Mouse (Mus musculus) gastrocnemius, postnatal 10 days (tissue): ENCODE results near the gene Zfp990. TPM values are rescaled to one million over a fixed set of nuclear protein-coding genes. Genes with fewer than 3 reads are reported as not detected.
"Not testable (repeated sequence)": the region's sequence is repeated elsewhere in the genome, so short reads cannot be mapped to it uniquely, and the experiment has no call there.

Source experiments
- DNase-seq: peaks from one replicate; pipeline ENCODE4 v3.0.0; 2021; ENCODE audit warnings: mixed read lengths
- long read RNA-seq, 2 experiments: library from polyadenylated mRNA; stranded (forward); transcript quantifications; one replicate each; pipeline ENCODE4 v2.0.0; 2021
- total RNA-seq, 2 experiments: library from RNA; stranded (reverse); gene quantifications; 2 replicates each; pipeline ENCODE4 v1.2.3; 2021

The Zfp990 gene
- total RNA-seq: under 1 TPM; 0.31 to 0.59 TPM
- long read RNA-seq, experiment 1: 0 reads
- long read RNA-seq, experiment 2: 0 reads

DNA sequence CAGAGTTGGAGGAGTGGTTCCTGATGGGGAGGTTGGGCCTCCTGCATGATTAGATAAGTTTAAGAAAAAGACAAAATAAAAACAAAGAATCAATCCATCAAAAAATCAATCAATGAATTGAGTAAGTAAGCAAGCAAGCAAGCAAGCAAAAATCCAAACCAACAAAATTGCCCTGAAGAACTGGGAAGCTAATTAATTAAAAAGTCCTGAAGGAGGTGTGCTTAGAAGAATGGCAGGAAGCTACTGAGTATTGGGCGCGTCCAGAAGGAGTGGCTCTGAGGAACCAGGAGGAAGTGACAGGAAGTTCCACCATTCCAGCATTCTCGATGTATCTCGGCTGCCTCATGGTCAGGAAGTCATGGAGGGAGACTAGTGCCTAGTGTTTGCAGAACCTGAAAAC lies at the start of gene Zfp990:
TSS of gene Zfp990 (plus strand) at position 301 of the 400 bp plus-strand sequence.
- not testable (repeated sequence) for DNase-seq

DNA sequence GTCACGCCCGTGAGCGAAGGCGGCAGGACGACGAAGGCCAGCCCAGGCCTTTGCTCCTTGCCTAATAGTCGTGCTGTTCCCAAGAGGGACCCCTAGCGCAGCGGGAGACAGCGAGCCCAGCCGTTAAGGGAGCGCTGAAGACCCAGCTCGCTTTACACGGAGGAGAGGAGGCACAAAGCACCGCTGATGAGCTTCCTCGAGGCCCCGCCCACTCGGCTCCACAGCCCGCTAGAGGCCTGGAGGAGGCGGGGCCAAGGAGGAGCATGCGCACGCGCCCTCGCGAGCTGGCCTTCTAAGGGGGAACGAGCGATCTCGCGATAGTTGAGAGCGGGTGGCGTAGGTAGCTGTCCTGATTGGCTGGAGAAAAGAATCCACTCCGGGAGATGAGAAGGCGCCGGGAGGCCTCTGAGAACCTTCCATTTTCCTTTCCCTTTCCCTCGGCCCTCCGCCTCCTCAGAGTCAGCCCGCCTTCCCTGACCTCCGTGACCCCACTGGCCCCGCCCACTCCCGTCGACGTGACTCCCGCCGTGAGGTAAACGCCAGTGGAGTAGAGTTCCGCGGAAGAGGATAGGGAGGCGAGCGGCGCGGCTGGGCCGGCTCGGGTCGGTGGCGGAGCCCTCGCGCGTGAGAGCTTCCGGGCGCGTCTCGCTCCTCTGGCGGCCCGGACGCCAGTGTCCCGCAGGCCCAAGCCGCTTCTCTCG lies 46.9 kb upstream of the Zfp990 start:
- DNase-seq: not testable (repeated sequence)

DNA sequence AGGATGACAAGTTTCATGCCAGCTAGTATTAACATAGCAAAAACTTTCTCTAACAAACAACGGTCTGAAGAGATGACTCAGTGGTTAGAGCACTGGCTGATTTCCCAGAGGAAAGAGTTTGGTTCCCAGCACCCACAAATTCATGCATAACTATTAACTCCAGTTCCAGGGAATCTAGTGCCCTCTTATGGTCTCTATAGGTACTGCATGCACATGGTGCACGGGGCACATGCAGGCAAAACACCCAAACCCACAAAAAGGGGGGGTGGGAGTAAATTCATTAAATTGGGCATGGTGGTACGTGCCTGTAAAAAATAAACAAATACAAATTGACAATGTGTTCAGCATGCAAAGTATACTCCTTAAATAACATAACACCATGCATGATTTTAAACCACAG lies 32.4 kb upstream of the Zfp990 start:
- DNase-seq: no peak

DNA sequence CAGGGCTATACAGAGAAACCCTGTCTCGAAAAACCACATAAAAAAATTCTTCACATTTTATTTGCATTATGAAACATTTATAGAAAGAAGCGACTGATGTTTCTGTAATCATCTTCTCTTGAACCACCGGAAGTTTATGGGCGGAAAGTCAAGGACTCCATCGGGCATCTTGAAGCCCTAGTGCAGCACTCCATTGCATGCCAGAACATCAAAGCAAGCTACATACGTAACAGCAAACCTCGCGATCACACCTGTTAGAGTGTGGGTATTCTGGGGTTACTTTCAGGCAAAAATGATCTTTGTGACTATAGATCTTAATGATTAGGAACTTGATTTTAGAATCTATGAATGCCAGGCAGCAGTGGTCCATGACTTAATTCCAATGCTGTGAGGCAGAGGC lies 29.9 kb upstream of the Zfp990 start:
- DNase-seq: not testable (repeated sequence)

DNA sequence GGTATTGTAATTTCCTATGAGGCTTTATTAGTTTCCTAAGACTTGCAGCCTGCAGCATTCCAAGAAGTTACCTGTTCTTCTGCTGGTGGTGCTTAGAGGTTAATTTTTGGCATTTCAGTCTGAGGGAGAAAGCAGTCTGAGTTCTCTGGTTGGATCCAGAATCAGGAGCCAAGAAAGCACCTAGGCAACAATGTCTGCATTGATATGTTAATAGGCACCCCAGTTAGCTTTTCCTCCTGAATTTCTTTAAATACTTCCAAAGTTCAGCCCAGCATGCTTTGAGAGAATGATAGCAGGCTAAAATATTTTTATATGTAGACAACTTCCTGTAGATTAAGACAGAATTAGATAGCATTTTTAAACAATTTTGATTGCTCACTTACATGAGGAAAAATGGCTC lies 21.2 kb upstream of the Zfp990 start:
- no peak for DNase-seq

DNA sequence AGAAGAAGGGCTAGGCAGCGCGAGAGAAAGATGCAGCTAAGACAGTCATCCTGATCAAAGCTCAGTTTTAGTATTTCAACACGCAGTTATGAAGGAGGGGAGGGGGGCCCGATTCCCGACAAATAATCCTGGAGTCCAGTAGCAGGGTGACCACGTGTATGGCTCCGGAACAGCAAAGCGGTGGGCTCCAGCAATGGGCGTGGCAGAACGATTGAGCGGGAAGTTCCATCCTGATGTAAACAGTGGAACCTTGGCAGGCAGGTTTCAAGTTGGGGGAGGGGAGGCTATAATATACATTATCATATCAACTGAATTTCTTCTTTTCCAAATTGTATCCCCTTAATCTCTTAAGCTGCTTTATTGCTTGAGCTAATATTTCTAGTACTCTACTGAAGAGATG lies 18.4 kb upstream of the Zfp990 start:
- DNase-seq: no peak

DNA sequence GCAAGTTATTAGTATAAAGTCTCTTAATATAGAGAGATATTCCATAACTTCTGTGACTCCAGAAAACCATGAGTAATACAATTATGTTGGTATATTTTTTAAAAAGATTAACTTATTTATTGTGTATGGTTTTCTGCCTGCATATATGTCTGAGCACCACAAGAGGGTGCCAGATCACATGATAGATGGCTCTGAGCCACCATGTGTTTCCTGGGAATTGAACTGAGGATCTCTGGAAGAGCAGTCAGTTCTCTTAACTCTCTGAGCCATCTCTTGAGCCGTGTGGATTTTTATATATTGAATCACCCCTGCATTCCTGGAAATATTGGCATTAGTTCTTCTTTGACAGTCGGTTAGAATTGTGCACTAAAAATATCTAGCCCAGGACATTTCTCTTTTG lies 17.2 kb upstream of the Zfp990 start:
- DNase-seq: not testable (repeated sequence)

DNA sequence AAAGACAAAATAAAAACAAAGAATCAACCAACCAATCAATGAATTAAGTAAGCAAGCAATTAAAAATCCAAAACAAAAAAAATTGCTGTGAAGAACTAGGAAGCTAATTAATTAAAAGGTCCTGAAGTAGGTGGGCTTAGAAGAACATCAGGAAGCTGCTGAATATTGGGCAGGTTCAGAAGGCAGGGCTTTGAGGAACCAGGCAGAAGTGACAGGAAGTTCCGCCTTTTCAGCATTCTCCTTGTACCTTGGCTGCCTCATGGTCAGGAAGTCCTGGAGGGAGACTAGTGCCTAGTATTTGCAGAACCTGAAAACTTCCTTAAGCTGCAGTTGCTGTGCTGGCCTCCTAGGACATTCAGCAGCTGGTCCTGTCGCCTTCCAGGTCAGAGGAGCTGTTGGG lies 4.1 kb downstream of the Zfp990 start:
- DNase-seq: not testable (repeated sequence)

DNA sequence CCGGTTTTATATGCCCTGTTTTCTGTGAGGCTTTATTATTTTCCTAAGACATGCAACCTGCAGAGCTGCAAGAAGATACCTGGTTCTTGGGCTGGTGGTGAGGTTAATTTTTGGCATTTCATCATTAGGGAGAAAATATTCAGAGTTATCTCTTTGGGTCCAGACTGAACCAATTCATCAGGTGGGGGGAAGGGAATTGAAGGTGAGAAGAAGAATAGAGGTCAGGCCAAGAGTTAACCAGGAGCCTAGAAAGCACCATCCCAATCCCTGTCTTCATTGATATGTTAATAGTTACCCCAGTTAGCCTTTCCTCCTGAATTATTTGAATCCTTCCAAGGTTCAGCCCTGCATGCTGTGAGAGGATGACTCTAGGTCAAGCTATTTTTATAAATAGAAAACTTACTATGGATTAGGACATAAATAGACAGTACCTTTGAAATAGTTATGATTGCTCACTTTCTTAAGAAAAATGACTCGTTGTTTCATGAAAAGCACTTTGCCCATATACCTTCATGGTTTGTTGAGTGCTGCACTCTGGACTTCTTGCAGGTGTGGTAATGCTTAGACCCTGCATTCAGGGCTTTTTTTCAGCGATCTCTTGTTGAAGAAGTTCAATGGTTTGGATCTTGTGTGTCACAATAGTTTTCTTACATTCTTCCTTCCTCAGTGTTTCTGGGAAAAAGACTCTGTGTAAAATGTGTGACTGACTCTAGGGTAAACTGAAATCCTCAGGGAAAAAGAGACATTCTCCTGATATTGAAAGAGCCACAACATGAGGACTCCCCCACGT lies 5.4 kb downstream of the Zfp990 start:
- not testable (repeated sequence) for DNase-seq

DNA sequence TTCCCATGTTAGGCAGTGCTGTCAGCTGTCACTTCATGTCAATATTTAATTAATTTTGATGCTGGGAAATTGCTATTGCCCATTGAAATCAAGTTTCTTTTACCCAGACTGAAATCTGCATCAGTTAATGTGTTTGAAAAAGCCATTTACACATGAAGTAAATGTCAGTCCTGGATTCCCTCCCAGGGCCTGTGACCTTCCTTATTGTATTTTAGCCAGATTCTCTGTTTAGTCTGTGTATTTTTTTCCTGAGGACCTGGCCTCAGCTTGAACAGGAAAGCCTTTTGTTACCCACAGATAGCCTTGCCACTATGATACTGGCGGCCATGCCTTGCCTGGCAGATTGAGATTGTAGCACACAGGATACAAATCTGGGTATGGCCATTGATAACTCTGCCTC lies 6.8 kb downstream of the Zfp990 start:
- DNase-seq: not testable (repeated sequence)

DNA sequence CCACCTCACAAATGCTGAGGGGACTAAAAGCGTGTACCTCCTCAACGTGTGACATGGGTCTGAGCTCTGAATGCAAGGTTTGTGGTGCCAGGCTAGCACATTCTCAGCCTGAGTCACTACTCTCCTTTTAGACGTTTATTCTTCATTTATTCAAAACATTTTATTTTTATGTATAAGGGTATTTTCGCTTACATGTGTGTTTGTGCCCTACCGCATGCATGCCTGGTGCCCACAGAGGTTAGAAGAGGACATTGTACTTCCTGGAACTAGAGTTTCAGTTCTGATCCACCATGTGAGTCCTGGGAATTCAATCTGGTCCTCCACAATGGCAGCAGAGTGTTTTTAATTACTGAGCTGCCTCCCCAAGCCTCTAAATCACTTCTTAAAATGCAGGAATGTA lies 33.3 kb downstream of the Zfp990 start:
- DNase-seq: not testable (repeated sequence)

DNA sequence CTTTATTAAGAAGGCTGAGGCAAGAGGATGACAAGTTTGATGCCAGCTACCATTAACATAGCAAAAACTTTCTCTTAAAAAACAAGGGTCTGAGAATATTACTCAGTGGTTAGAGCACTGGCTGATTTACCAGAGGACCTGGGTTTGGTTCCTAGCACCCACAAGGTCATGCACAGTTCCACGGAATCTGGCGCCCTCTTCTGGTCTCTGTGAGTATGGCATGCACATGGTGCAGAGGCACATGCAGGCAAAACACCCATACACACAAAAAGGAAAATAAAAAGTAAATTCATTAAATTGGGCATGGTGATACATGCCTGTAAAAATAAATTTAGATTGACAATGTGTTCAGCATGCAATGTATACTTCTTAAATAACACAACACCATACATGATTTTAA lies 34.5 kb downstream of the Zfp990 start:
- not testable (repeated sequence) for DNase-seq

DNA sequence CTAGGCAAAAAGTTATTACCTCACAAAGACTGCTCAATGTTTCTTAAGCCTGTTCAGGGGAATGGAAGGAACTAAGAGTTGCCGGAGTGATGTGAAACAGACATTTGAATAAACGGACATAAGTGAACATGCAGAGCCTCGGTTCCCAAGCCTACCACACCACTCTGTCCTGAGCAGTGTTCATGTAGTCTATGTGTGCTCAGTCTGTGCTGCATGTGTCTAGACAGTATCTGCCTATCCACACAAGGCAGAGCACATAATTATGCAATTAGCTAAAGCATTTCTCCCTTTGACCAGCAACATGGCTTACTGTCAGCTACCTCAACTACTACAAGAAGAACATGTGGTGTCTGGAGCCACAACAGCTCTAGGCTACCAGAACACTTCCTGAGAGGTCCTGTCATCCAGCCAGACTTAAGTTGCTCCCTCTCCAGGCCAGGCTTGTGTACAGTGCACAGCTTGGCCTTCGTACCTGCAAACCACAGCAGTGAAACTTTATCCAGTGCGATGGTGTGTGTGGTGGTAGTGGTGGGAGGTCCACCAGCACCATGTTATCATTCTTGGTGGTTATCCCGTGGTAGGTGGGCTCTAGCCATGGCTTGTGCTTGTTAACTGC lies 35.3 kb downstream of the Zfp990 start:
- not testable (repeated sequence) for DNase-seq

DNA sequence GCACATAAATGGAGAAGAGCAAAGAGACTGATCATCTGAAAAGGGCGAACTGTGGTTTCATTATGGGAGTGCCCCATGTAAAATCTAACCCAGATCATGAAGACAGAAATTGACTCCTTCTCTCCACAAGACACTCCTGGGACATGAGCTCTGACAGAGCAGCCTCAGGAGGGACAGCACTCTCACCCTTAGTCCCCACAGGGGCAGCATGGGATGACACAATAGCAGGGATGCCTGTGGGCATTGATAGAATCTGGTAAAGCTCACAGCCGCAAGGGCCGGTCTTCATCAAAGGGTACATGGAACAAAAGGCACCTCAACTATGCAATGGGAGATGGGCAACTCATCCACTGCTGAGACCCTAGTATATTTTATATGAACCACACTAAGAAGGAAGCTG lies 35.9 kb downstream of the Zfp990 start:
- DNase-seq: not testable (repeated sequence)

DNA sequence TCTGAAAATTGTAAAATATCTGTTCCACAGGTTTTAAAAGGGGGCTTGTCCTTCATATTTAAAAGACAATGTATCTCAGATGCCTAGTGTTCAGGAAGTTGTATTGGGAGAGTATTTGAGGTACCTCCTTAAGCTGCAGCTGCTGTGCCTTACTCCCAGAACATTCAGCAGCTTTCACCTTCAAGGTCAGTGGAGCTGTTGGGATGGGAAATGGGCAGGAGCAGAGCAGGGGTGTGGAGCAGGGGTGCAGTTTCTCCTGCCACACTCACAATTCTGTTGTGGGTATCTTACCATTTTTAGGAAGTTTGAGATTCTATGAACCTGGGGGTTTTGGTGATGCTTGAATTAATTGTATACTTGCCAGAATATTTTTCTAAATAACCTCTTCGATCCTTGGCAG lies 46.1 kb downstream of the Zfp990 start:
- DNase-seq: no peak

DNA sequence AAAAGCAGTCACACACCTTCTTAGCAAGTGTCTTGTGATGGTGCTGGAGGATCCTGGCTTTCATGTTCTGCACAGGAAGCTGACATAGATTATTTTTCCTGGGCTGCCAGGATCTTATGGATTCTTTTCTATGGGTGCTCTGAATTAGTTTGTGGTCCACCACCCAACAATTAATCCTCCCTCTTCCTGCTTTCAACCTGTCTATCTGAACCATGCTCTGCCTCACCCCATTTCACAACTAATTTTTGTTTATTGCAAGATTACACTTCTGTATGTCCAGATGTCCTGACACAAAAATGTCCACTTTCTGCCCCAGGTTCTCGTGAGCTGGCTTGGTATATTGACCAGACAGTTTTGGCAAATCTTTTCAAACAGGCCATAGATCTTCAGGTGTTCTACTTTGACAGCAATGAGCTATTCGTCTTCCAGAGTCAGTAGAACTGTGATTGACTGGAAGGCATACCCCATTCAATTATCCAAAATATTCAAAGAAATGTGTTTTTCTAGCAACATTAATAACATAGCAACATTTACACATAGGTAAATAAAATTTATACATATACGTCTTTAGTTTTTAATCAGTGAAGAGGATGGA lies 49.0 kb downstream of the Zfp990 start:
- DNase-seq: no peak

DNA sequence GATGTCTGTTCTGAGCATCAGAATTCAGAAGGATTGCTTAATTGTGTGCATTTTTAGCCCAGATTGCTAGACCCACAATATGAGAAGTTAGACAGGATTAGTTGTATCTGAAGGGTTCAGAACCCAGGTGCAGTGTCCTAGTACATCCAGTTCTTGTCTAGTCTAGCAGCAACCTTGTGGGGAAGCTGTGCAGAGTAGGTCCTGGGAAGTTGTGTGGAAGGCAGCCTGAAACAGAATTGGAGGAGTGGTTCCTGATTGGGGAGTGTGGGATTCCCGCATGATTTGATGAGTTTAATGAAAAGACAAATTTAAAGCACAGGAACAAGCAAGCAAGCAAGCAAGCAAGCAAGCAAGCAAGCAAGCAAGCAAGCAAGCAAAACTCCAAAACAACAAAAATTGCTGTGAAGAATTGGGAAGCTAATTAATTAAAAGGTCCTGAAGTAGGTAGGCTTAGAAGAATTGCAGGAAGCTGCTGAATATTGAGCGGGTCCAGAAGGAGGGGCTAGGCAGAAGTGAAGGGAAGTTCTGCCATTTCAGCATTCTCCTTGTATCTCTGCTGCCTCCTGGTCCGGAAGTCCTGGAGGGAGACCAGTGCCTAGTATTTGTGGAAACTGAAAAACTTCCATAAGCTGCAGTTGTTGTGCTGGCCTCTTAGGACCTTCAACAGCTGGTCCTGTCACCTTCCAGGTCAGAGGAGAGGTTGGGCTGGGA lies 53.7 kb downstream of the Zfp990 start:
- DNase-seq: no peak

DNA sequence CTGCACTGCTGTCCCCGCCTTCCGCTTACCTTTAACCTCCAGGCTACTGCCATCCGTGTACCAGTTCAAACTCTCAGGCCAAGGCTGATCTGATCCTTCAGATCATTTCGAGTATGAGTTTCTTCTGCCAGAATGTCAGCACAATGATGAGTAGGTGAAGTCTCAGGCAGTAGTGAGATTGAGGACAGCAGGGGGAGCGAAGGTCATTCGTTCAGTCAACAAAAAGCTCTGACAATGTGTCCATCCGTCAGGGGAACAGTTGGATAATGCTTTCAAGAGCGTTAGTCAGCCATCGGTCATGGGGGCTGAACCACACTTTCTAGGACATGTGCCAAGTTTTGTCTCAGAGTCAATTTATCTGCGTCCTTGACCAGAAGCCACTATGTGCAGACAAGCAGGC lies 59.9 kb downstream of the Zfp990 start:
- not testable (repeated sequence) for DNase-seq

DNA sequence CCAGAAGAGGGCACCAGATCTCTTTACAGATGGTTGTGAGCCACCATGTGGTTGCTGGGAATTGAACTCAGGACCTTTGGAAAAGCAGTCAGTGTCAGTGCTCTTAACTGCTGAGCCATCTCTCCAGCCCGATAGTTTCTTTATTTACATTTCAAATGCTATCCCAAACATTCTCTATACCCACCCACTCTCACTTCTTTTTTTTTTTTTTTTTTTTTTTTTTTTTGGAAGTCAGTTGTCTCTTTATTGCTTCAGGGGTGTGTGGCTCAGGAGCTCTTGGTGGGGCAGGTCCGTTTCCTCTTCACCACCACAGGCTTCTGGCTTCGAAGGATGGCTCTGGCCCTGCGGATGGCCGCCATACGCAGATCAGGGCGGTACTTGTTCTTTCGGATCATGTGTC lies 66.1 kb downstream of the Zfp990 start:
- not testable (repeated sequence) for DNase-seq

DNA sequence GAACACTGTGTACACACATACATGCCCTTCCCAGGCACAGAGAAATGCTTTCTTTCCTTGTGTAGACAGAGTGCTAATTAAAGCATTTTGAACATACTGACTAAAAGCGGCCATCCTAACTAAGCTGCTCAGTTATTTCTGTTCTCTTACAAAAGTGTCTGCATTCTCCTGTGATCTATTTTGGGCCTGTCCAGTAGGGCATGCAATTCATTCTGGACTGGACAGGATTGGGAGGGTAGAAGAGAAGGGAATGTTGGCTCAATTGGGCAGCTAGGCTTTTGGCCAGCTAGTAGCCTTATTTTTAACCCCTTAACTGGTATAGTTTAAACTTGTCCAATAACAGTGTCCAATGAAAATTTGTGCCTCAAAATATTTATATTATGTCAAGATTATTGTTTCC lies 69.8 kb downstream of the Zfp990 start:
- not testable (repeated sequence) for DNase-seq

DNA sequence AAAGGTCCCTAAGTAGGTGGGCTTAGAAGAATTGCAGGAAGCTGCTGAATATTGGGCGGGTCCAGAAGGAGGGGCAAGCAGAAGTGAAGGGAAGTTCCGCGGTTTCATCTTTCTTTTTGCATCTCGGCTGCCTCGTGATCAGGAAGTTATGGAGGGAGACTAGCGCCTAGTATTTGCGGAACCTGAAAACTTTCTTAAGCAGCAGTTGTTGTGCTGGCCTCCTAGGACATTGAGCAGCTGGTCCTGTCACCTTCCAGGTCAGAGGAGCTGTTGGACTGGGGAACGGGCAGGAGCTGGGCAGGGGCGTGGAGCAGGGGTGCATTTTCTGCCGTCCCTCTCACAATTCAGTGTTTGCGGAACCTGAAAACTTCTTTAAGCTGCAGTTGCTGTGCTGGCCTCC lies 74.5 kb downstream of the Zfp990 start, which contains the start of gene Gm13212:
TSS of gene Gm13212 (plus strand) at position 89 of the 400 bp plus-strand sequence.
- DNase-seq: not testable (repeated sequence)

DNA sequence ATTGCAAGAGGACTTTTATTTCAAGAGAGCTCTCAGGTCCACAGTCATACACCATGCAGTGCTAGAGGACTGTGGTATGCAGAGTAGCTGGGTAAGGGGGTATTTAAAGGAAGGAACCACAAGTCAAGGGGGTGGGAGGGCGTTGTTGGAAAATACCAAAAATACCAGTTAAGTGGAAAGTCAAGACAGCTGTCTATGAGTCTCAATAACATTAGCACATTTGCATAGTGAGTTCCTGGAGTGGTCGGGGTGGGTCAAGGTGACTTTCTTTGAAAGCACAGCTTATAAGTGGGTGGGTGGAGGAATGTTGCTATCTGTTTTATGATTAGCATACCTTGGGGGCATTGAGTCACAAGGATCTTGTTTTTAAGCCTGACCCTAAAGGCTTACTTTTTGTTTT lies 75.5 kb downstream of the Zfp990 start:
- not testable (repeated sequence) for DNase-seq
